Mouse (Mus musculus) forebrain, embryonic 10.5 days (tissue): ENCODE measurements around the gene Ptpra. TPM values are rescaled to one million over a fixed set of nuclear protein-coding genes. Genes with fewer than 3 reads are reported as not detected.
A peak's percentile ranks its signal among the peaks of the same experiment; 100 is the strongest.
"Not testable (repeated sequence)": the region's sequence is repeated elsewhere in the genome, so short reads cannot be mapped to it uniquely, and the experiment has no call there.

Experiments
- DNase-seq: peaks from one replicate; pipeline ENCODE4 v3.0.0-alpha.2; 2017; ENCODE audit warnings: low spot score; ENCODE audit errors: extremely low spot score
- H3K27ac ChIP-seq: fragments of 300-500 bp; sonication (generic); 2 replicates; pipeline ENCODE4 v1.5.1; 2016; ENCODE audit warnings: mild to moderate bottlenecking
- H3K27me3 ChIP-seq: fragments of 300-500 bp; sonication (generic); 2 replicates; pipeline ENCODE4 v1.6.1; 2016; ENCODE audit warnings: mild to moderate bottlenecking; ENCODE audit not compliant: poor library complexity, severe bottlenecking
- H3K36me3 ChIP-seq: fragments of 300-500 bp; sonication (generic); replicated peaks from 2 replicates; pipeline ENCODE4 v1.6.1; 2016; ENCODE audit warnings: mild to moderate bottlenecking, moderate library complexity
- H3K4me1 ChIP-seq: fragments of 300-500 bp; sonication (generic); 2 replicates; pipeline ENCODE4 v1.6.1; 2016
- H3K4me3 ChIP-seq: fragments of 300-500 bp; sonication (generic); 2 replicates; pipeline ENCODE4 v1.5.1; 2016; ENCODE audit warnings: mild to moderate bottlenecking, moderate library complexity
- H3K9me3 ChIP-seq: fragments of 300-500 bp; sonication (generic); 2 replicates; pipeline ENCODE4 v1.6.1; 2016; ENCODE audit warnings: mild to moderate bottlenecking, moderate library complexity
- WGBS: fragments of 180-500 bp; shearing (Covaris S2); methylation state at CpG from one replicate; pipeline ENCODE4 v1.1.7; 2016; 5-methylcytosine and 5-hydroxymethylcytosine counted together
- polyA plus RNA-seq: library from polyadenylated mRNA; unstranded; fragments of >200 nt; fragmentation: Nextera tagmentation; extraction: Ambion mirVana; gene quantifications from 2 replicates; pipeline ENCODE4 v1.2.1, GENCODE M21; 2016

The Ptpra gene
- polyA plus RNA-seq, 1 experiment from 2014 or later, result 90.6 TPM

DNA sequence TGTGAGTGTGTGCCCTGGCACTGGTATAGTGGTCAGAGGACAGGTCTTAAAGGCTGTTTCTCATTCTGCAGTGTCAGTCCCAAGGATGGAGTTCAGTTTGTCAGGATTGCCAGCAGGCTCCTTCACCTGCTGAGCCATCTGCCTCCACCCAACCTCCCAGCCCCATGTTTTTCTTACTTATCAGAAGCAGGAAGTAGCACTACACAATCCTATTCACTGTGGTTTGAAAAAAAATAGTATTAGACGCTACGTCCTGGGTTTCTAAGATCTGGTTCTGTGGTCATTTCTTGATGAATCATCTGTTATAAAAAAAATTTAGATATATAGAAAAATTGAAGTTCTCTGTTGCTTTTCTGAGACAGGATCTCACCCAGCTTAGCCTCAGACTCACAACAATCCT, 51.5 kb downstream of the Ptpra start:
- H3K4me1 ChIP-seq, result peaks cover 5% of the 10 kb centered on the region
- no peaks in the 10 kb centered on the region for H3K9me3 ChIP-seq
- peaks cover 25% of the 10 kb centered on the region for H3K36me3 ChIP-seq
- no peak overlapping the region for H3K27ac ChIP-seq
- H3K4me3 ChIP-seq, result no peak overlapping the region
- H3K27me3 ChIP-seq, result no peaks in the 10 kb centered on the region
- WGBS, result 90% methylated on average over 2 of the region's 2 CpGs
- no peak for DNase-seq

DNA sequence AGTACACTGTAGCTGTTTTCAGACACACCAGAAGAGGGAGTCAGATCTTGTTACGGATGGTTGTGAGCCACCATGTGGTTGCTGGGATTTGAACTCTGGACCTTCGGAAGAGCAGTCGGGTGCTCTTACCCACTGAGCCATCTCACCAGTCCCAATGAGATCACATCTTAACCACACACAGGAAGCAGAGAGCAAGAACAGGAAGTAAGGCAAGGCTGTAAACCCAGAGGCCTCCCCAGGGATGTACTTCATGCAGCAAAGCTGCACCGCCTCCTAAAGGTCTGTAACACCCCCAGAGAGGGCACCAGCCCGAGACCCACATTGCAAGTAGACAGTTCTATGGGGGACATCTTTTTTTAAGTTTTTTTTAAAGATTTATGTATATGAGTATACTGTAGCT, 61.5 kb downstream of the Ptpra start:
- Histone ChIP-seq H3K36me3 (peaks cover 67% of the 10 kb centered on the region), H3K4me1 (peaks cover 13% of the 10 kb centered on the region)
- DNase-seq, H3K27ac ChIP-seq, H3K9me3 ChIP-seq, H3K4me3 ChIP-seq, H3K27me3 ChIP-seq: not testable (repeated sequence)
- 92% methylated on average over 5 of the region's 5 CpGs for WGBS

DNA sequence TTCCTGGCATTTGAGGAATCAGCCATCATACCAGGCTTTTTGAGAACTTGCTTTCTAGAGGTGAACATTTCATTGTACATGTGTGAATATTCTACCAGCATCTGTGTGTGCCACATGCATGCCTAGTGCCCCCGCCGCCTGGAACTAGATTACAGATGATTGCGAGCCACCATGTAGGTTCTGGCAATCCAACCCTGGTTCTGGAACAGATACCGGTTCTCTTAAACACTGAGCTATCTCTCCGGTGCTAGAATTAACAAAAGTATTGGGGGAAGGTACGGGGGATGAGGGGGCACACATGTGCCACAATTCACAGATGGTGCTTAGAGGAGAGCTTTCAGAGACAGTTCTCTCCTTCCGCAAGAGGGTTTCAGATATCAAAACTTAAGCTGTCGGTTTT, 63.8 kb downstream of the Ptpra start:
- H3K4me1 ChIP-seq, result peaks cover 21% of the 10 kb centered on the region
- H3K36me3 ChIP-seq, result peaks cover 61% of the 10 kb centered on the region
- WGBS, result 94% methylated on average over 8 of the region's 8 CpGs
- H3K4me3 ChIP-seq, result no peak overlapping the region
- H3K27ac ChIP-seq, result no peak overlapping the region
- H3K9me3 ChIP-seq, result no peaks in the 10 kb centered on the region
- no peaks in the 10 kb centered on the region for H3K27me3 ChIP-seq
- DNase-seq, result no peak

DNA sequence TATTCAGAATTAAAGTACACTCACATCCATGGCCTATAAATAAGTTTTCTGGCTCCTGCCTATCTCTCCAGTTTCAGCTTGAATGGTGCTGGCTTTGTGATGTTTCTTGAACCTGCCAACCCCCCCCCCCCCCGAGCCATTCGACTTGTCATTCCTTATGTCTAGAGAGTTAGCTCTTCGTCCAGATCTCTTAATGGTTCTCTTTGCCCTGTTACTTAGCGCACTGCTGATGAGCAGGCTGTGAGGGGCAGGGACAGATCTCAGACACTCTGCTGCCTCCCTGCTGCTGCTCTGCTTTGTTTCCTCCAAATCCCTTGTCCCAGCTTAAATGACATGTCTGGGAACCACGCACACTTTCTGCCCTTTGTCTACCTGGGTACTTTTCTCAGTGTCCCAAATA, 65.7 kb downstream of the Ptpra start:
- WGBS, result 29% methylated on average over 5 of the region's 5 CpGs

DNA sequence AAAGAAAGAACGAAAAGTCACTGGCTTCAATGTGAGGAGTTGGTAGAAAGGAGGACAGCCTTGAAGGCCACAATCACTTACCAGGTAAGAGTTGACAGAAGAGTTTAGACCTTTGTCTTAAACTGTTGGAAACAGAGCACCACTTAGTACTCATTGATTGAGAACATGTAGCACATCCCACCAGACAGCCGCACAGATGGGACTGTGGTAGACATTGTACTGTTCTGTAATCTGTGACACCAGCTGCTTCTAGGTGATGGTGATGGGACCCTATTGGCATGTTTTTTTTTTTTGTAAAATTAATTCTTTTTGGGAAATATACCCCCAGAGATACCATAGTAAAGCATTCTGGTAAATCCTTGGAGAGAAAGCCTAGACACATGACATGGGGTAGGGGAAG, 71.8 kb downstream of the Ptpra start:
- Histone ChIP-seq H3K9me3 (no peaks in the 10 kb centered on the region), H3K4me1 (peaks cover 8% of the 10 kb centered on the region), H3K27ac (no peak overlapping the region), H3K4me3 (no peak overlapping the region), H3K27me3 (no peaks in the 10 kb centered on the region), H3K36me3 (peaks cover 88% of the 10 kb centered on the region)
- WGBS, result 98% methylated on average over 2 of the region's 2 CpGs
- no peak for DNase-seq

More for the DNA sequence above, 65.7 kb downstream of the Ptpra start:
- peaks cover 66% of the 10 kb centered on the region for H3K36me3 ChIP-seq
- no peaks in the 10 kb centered on the region for H3K27me3 ChIP-seq
- no peak for DNase-seq
- peaks cover 21% of the 10 kb centered on the region for H3K4me1 ChIP-seq
- H3K27ac ChIP-seq, result 0 out of 2 replicates have a peak overlapping the region, but pooled peaks have one; percentile 48
- H3K4me3 ChIP-seq, result no peak overlapping the region
- H3K9me3 ChIP-seq, result no peaks in the 10 kb centered on the region

DNA sequence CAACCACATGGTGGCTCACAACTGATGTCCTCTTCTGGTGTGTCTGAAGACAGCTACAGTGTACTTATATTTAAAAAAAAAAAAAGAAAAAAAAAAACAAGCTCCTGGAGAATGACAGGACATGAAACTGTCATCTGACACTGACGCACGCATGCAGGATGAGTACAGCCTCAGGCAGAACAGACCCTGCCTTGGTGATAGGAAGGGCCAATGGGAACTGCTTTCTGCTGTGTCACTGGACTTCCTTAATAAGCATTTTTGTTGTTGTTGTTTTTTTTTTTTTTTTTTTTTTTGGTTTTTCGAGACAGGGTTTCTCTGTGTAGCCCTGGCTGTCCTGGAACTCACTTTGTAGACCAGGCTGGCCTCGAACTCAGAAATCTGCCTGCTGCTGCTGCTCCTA, 75.4 kb downstream of the Ptpra start:
- not testable (repeated sequence) for H3K4me3 ChIP-seq, H3K27me3 ChIP-seq, H3K9me3 ChIP-seq, H3K4me1 ChIP-seq, H3K27ac ChIP-seq, DNase-seq
- 88% methylated on average over 4 of the region's 4 CpGs for WGBS
- H3K36me3 ChIP-seq, result peaks cover 74% of the 10 kb centered on the region

DNA sequence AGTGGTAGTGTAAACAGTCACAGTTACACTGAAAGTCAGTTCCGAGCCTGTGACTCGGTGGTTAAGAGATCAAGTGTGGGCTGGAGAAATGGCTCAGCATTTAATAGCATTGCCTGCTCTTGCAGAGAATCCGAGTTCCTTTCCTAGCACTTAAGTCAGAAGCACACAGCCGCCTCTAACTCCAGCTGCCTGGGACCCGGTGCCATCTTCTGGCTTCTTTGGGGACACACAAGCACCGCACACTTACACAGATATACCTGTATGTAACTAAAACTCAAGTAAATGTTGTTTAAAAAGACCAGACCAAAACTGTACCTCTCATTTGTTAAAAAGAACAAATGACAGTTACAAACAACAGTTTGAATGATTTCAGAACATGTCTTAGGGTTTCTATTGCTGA, 78.4 kb downstream of the Ptpra start:
- H3K9me3 ChIP-seq, result no peaks in the 10 kb centered on the region
- DNase-seq, result no peak
- peaks cover 63% of the 10 kb centered on the region for H3K36me3 ChIP-seq
- H3K27ac ChIP-seq, result no peak overlapping the region
- H3K4me1 ChIP-seq, result no peaks in the 10 kb centered on the region
- H3K27me3 ChIP-seq, result no peaks in the 10 kb centered on the region
- 90% methylated on average over 6 of the region's 6 CpGs for WGBS
- H3K4me3 ChIP-seq, result no peak overlapping the region

DNA sequence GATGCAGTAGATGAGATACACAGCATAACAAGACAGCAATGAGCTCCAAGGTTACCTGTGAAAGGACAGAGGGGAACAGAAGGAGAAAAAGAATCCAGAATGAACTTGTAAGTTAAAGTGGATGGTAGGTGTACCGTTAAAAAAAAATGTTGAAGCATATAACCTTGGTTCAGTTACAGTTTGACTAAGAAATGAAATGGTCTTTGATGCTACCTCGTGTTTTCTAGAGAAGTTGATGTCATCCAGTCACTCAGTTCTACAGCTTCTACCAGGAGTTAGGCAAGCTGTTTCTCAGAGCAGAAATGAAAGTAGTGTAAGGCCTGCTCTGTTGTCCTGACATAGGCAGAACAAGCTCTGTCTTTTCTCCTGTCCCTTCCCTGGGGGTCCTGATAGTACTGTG, 79.2 kb downstream of the Ptpra start:
- Histone ChIP-seq H3K9me3 (no peaks in the 10 kb centered on the region), H3K27me3 (no peaks in the 10 kb centered on the region), H3K36me3 (peaks cover 63% of the 10 kb centered on the region), H3K4me1 (no peaks in the 10 kb centered on the region), H3K27ac (no peak overlapping the region), H3K4me3 (no peak overlapping the region)
- no peak for DNase-seq
- 85% methylated on average over 2 of the region's 2 CpGs for WGBS

DNA sequence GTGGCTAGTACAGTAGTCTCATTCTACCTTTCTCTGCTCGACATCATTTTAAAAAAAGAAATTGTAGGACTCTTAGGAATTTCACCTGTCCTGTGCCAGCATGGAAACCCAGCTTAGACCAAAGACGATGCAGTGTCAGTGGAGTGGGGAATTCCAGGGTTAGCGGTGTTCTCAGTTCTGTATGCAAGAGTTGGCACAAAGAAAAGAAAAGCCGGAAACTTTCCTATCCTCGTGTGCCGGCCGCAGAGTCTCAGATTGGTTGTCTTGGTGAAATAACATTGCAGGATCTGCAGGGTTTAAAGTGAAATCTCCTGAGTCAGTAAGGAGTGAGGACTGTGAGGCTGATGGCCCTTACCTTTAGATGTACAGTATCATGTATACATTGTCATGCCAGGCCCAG, 79.8 kb downstream of the Ptpra start:
- Histone ChIP-seq H3K4me1 (no peaks in the 10 kb centered on the region), H3K27ac (no peak overlapping the region), H3K4me3 (no peak overlapping the region), H3K9me3 (no peaks in the 10 kb centered on the region), H3K27me3 (no peaks in the 10 kb centered on the region), H3K36me3 (peaks cover 63% of the 10 kb centered on the region)
- 91% methylated on average over 7 of the region's 7 CpGs for WGBS
- DNase-seq, result no peak

DNA sequence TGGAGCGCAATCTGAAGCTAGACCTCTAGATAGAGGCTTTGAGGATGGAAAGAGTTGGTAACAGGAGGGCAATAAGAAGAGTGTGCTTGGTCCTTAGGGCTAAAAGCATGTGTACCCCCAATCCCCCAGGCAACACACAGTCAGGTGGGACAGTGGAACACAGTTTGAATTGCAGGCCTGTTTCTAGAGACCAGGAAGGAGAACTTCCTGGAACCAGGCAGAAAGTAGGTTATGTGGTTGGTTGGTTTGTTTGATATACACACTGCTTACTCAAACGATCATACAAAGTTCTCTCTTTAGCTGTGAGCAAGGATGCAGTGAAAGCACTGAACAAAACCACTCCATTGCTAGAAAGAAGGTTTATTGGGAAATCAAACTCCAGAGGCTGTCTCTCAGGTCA, 82.1 kb downstream of the Ptpra start:
- Histone ChIP-seq H3K36me3 (peaks cover 68% of the 10 kb centered on the region), H3K27ac (no peak overlapping the region), H3K4me1 (no peaks in the 10 kb centered on the region), H3K9me3 (no peaks in the 10 kb centered on the region), H3K27me3 (no peaks in the 10 kb centered on the region), H3K4me3 (no peak overlapping the region)
- WGBS, result 92% methylated on average over 2 of the region's 2 CpGs
- no peak for DNase-seq

DNA sequence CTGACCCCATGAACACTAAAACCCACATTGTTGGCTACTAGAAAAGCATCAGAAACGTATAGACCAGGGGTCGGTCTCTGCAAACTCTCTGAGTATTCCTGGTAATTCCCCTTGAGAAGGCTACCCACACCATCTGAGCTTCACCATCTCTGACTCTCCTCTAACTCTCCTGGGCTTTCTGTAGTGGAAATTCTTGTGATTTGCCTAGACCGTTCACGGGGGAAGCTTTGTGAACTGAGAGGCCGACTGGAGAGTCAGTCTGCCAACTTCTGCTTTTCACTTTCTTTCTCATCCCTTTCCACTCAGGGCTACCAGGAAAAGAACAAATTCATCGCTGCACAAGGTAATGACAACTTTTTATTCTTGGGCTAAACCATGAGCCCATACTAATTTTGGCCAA, 84.9 kb downstream of the Ptpra start:
- 96% methylated on average over 6 of the region's 6 CpGs for WGBS
- Histone ChIP-seq H3K4me1 (no peaks in the 10 kb centered on the region), H3K27me3 (no peaks in the 10 kb centered on the region), H3K9me3 (no peaks in the 10 kb centered on the region), H3K4me3 (no peak overlapping the region), H3K27ac (no peak overlapping the region), H3K36me3 (peaks cover 80% of the 10 kb centered on the region)
- DNase-seq, result no peak

DNA sequence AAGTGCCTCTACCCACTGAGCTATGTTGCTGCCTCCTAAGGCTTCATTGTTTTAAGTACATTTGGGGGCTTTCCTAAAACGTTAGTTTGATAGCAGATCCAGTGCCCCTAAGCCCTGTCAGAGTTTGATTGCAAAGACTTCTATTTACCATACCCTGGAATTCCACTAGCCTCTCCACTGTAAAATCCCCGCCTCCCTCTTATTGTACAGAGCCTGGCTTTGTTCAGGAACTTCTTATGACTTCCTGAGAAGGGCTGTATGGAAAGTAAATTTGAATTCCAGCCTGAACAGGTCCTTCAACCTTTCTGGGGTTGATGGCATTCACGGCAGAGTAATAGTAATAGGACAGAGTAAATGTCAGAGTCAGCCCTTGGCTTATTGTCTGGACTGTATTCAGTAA, 86.8 kb downstream of the Ptpra start:
- peaks cover 92% of the 10 kb centered on the region for H3K36me3 ChIP-seq
- 81% methylated on average over 3 of the region's 3 CpGs for WGBS
- no peaks in the 10 kb centered on the region for H3K27me3 ChIP-seq
- H3K9me3 ChIP-seq, result no peaks in the 10 kb centered on the region
- DNase-seq, result no peak
- H3K4me3 ChIP-seq, result no peak overlapping the region
- H3K4me1 ChIP-seq, result no peaks in the 10 kb centered on the region
- no peak overlapping the region for H3K27ac ChIP-seq

DNA sequence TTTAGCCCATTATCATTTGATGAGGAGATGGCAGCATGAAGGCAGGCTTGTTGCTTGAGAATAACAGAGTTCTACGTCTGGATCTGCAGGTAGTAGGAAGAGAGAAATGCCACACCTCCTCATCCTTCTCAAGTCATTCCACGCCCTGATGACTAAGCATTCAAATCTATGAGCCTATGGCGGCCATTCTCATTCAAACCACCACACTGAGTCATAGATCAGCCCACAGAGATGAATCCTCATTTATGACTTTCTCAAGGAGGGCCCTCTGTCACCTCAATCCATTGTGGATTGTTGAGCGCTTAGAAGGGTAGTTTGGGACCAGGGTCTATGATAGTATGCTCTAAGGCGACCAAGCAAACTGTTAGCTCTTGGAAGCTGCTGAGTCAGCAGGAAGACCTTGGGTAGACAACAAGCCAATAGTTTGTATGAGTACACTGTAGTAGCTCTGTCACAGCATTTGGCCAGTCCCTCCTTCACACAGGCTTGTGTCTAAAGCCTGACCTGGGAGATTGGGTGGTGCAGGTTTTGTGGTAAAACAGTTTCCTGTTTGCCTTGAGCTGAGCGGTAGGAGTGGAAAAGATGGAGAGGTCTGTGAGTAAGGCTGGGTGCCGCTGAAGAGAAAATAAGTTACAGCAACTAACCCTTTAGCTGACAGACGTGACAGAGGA, 88.9 kb downstream of the Ptpra start:
- peaks cover 93% of the 10 kb centered on the region for H3K36me3 ChIP-seq
- 92% methylated on average over 8 of the region's 8 CpGs for WGBS
- no peaks in the 10 kb centered on the region for H3K9me3 ChIP-seq
- DNase-seq, result no peak
- H3K4me1 ChIP-seq, result no peaks in the 10 kb centered on the region
- no peak overlapping the region for H3K27ac ChIP-seq
- no peaks in the 10 kb centered on the region for H3K27me3 ChIP-seq
- H3K4me3 ChIP-seq, result no peak overlapping the region

DNA sequence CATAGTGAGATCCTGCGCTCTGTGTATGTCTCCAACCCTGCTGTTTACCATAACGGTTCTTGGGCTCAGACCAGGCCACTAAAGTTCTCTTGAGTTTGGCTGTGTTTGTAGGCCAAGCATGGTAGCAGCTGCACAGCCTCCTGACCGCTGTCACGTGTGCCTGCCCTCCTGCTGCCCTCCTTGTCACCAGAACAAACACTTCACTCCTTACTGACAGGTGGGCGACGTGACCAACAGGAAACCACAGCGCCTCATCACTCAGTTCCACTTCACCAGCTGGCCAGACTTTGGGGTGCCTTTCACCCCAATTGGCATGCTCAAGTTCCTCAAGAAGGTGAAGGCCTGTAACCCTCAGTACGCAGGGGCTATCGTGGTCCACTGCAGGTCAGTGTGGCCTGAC, 90.2 kb downstream of the Ptpra start:
- no peak overlapping the region for H3K4me3 ChIP-seq
- H3K36me3 ChIP-seq, result peaks cover 93% of the 10 kb centered on the region
- no peak for DNase-seq
- 95% methylated on average over 9 of the region's 9 CpGs for WGBS
- H3K27me3 ChIP-seq, result no peaks in the 10 kb centered on the region
- H3K4me1 ChIP-seq, result no peaks in the 10 kb centered on the region
- no peaks in the 10 kb centered on the region for H3K9me3 ChIP-seq
- H3K27ac ChIP-seq, result no peak overlapping the region
